Mouse (Mus musculus): ENCODE data around the gene Gapdh. TPM values are rescaled to one million over a fixed set of nuclear protein-coding genes. Genes with fewer than 3 reads are reported as not detected.
A peak's percentile ranks its signal among the peaks of the same experiment; 100 is the strongest.

Gapdh gene
- polyA plus RNA-seq, 1 experiment = 5,061 TPM

GRCm38 (mm10) chr6:125139747-125140146 is 26.5 kb downstream of the Gapdh start:
- 90% methylated on average over 7 of the region's 7 CpGs for WGBS
- Histone ChIP-seq H3K27ac (ENCODE audit: insufficient read depth, low read length) (no peak overlapping the region), H3K4me3 (replicated peaks; ENCODE audit: insufficient read depth, low read depth, low read length) (no peak overlapping the region), H3K27me3 (ENCODE audit: control insufficient read depth, insufficient read depth, low read length) (no peaks in the 10 kb centered on the region), H3K4me1 (ENCODE audit: control insufficient read depth, insufficient read depth, low read length) (no peaks in the 10 kb centered on the region)
- TF ChIP-seq CTCF (IDR thresholded peaks at IDR 0.05; ENCODE audit: borderline replicate concordance, insufficient read depth, low read depth, low read length) (no peak), POLR2A (IDR thresholded peaks at IDR 0.05; ENCODE audit: borderline replicate concordance, insufficient read depth, low read length) (no peak)
- DNase-seq = no peak

DNA sequence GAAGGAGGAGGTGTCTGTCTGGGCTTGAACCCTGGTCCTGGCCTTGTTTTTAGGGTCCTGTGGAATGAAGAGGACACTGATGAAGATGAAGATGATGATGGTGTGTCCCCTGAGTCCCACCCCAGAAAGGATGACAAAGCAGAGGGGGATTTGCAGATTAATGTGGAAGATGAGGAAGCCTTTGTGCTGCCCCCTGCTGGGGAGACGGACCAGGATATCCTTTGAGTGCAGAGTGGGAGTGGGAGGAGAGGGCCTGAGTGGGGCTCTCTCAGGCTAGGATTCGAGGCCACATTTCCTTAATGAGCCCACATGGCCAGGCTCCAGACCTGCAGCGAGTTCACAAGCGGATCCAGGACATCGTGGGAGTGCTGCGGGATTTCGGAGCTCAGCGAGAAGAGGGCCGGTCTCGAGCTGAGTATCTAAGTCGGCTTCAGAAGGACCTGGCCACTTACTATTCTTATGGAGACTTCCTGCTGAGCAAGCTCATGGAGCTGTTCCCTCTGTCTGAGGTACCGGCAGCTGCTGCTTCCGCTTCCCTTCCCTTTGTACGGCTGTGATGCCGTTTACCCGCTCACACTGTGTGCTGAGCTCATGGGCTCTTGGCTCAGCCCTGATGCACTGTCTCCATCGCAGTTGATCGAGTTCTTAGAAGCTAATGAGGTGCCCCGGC is 29.1 kb downstream of the Gapdh start:
- TF ChIP-seq POLR2A (IDR thresholded peaks at IDR 0.05; ENCODE audit: borderline replicate concordance, insufficient read depth, low read length) (no peak), CTCF (IDR thresholded peaks at IDR 0.05; ENCODE audit: borderline replicate concordance, insufficient read depth, low read depth, low read length) (peak; percentile 48; the same call in 1 of the 2 replicates)
- H3K4me1 ChIP-seq (ENCODE audit: control insufficient read depth, insufficient read depth, low read length) = peaks cover 4% of the 10 kb centered on the region; the same call in 1 of the 2 replicates
- no peak overlapping the region for H3K4me3 ChIP-seq (replicated peaks; ENCODE audit: insufficient read depth, low read depth, low read length)
- WGBS = 74% methylated on average over 19 of the region's 19 CpGs
- DNase-seq = no peak
- no peaks in the 10 kb centered on the region for H3K27me3 ChIP-seq (ENCODE audit: control insufficient read depth, insufficient read depth, low read length)
- H3K27ac ChIP-seq (ENCODE audit: insufficient read depth, low read length) = no peak overlapping the region

GRCm38 (mm10) chr6:125132470-125132869 is 33.8 kb downstream of the Gapdh start:
- Histone ChIP-seq H3K4me1 (ENCODE audit: control insufficient read depth, insufficient read depth, low read length) (peaks cover 4% of the 10 kb centered on the region; the same call in 1 of the 2 replicates), H3K27me3 (ENCODE audit: control insufficient read depth, insufficient read depth, low read length) (no peaks in the 10 kb centered on the region), H3K27ac (ENCODE audit: insufficient read depth, low read length) (no peak overlapping the region), H3K4me3 (replicated peaks; ENCODE audit: insufficient read depth, low read depth, low read length) (peak overlapping the region; percentile 89)
- WGBS = 4% methylated on average over 11 of the region's 11 CpGs
- TF ChIP-seq POLR2A (IDR thresholded peaks at IDR 0.05; ENCODE audit: borderline replicate concordance, insufficient read depth, low read length) = no peak
- TF ChIP-seq CTCF (IDR thresholded peaks at IDR 0.05; ENCODE audit: borderline replicate concordance, insufficient read depth, low read depth, low read length) = no peak
- DNase-seq = no peak

GRCm38 (mm10) chr6:125131302-125132156 is 34.7 kb downstream of the Gapdh start, which contains the start of gene Nop2:
Gene Nop2 (plus strand): TSS chr6:125131909.
- TF ChIP-seq POLR2A (IDR thresholded peaks at IDR 0.05; ENCODE audit: borderline replicate concordance, insufficient read depth, low read length) (peak; percentile 96), CTCF (IDR thresholded peaks at IDR 0.05; ENCODE audit: borderline replicate concordance, insufficient read depth, low read depth, low read length) (no peak)
- DNase-seq = peak; percentile 84
- Histone ChIP-seq H3K4me1 (ENCODE audit: control insufficient read depth, insufficient read depth, low read length) (peaks cover 4% of the 10 kb centered on the region; the same call in 1 of the 2 replicates), H3K27me3 (ENCODE audit: control insufficient read depth, insufficient read depth, low read length) (no peaks in the 10 kb centered on the region), H3K27ac (ENCODE audit: insufficient read depth, low read length) (peak within 1 kb of the TSS; percentile 56; the same call in 1 of the 2 replicates), H3K4me3 (replicated peaks; ENCODE audit: insufficient read depth, low read depth, low read length) (peak within 1 kb of the TSS; percentile 89)
- under 1% methylated on average over 66 of the region's 66 CpGs for WGBS

DNA sequence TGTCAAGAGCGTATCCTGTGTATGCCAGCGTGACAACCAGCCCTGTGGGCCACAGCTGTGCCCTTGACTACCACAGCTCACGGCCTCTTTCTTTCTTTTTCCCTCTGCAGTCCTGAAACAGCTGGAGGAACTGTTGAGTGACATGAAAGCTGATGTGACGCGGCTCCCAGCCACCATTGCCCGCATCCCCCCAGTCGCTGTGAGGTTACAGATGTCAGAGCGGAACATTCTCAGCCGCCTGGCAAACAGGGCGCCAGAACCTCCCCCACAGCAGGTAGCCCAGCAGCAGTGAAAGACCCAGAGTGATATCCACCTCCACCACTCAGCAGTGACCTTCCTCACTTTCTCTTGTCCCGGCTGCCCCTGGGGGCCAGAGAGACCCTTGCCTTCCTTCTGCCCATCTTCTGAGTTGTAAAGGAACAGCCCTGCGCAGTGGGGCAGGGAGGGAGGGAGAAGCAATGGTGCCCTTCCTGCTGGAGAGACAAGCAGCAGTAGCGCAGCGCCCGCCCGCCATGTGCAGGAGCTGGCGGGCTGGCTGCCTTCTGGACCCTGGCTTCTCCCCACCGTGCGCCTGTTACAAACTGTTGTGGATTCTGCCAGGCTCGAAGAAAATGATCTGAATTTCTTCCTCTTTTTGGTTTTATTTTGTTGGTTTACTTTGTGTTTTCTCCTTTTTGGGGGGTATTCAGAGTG is 36.4 kb downstream of the Gapdh start:
- H3K27me3 ChIP-seq (ENCODE audit: control insufficient read depth, insufficient read depth, low read length) = no peaks in the 10 kb centered on the region
- peaks cover 4% of the 10 kb centered on the region; the same call in 1 of the 2 replicates for H3K4me1 ChIP-seq (ENCODE audit: control insufficient read depth, insufficient read depth, low read length)
- 69% methylated on average over 20 of the region's 20 CpGs for WGBS
- DNase-seq = no peak
- no peak overlapping the region for H3K27ac ChIP-seq (ENCODE audit: insufficient read depth, low read length)
- no peak overlapping the region for H3K4me3 ChIP-seq (replicated peaks; ENCODE audit: insufficient read depth, low read depth, low read length)
- TF ChIP-seq CTCF (IDR thresholded peaks at IDR 0.05; ENCODE audit: borderline replicate concordance, insufficient read depth, low read depth, low read length) = no peak
- no peak for TF ChIP-seq POLR2A (IDR thresholded peaks at IDR 0.05; ENCODE audit: borderline replicate concordance, insufficient read depth, low read length)

GRCm38 (mm10) chr6:125128724-125129123 is 37.5 kb downstream of the Gapdh start:
- H3K27ac ChIP-seq (ENCODE audit: insufficient read depth, low read length) = no peak overlapping the region
- no peak for TF ChIP-seq POLR2A (IDR thresholded peaks at IDR 0.05; ENCODE audit: borderline replicate concordance, insufficient read depth, low read length)
- TF ChIP-seq CTCF (IDR thresholded peaks at IDR 0.05; ENCODE audit: borderline replicate concordance, insufficient read depth, low read depth, low read length) = no peak
- H3K4me1 ChIP-seq (ENCODE audit: control insufficient read depth, insufficient read depth, low read length) = peaks cover 4% of the 10 kb centered on the region; the same call in 1 of the 2 replicates
- H3K27me3 ChIP-seq (ENCODE audit: control insufficient read depth, insufficient read depth, low read length) = no peaks in the 10 kb centered on the region
- H3K4me3 ChIP-seq (replicated peaks; ENCODE audit: insufficient read depth, low read depth, low read length) = no peak overlapping the region
- WGBS = 83% methylated on average over 12 of the region's 12 CpGs
- DNase-seq = no peak

DNA sequence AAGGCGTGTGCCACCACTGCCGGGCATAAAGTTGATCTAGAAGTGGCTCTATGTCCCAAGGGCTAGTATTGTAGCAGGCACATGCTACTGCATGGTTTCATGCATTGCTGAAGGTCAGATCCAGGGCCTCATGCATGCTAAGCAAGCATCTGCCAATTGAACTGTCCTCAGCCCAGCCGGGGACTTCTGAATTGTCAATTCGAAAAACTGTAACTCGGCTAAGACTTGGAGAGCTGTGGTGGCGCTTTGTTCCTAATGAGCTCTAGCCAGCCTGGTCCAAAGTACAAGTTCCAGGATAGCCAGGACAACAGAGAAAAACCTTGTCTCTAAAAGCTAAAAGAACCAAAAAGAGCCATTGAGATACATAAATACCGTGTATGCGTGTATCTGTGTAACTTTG is 46.9 kb downstream of the Gapdh start:
- no peaks in the 10 kb centered on the region for H3K27me3 ChIP-seq (ENCODE audit: control insufficient read depth, insufficient read depth, low read length)
- H3K4me3 ChIP-seq (replicated peaks; ENCODE audit: insufficient read depth, low read depth, low read length) = no peak overlapping the region
- WGBS = 86% methylated on average over 8 of the region's 8 CpGs
- no peaks in the 10 kb centered on the region for H3K4me1 ChIP-seq (ENCODE audit: control insufficient read depth, insufficient read depth, low read length)
- TF ChIP-seq CTCF (IDR thresholded peaks at IDR 0.05; ENCODE audit: borderline replicate concordance, insufficient read depth, low read depth, low read length) (no peak), POLR2A (IDR thresholded peaks at IDR 0.05; ENCODE audit: borderline replicate concordance, insufficient read depth, low read length) (no peak)
- no peak overlapping the region for H3K27ac ChIP-seq (ENCODE audit: insufficient read depth, low read length)
- DNase-seq = no peak

All from cerebellum, adult 2 months (tissue).